Mouse (Mus musculus): ENCODE data around the gene Ccndbp1.

- TF ChIP-seq CTCF (IDR thresholded peaks at IDR 0.05; ENCODE audit: low read depth, low read length) (no peak), POLR2A (IDR thresholded peaks at IDR 0.05; ENCODE audit: extremely low read depth, insufficient read depth, low read length) (no peak)
Measured at GRCm38 (mm10) chr2:120970045-120970539, 38.1 kb upstream of the Ccndbp1 start.

All from liver, adult 2 months (tissue).